Mouse (Mus musculus) CH12.LX (cell line): ENCODE data around the gene Kif28. TPM values are rescaled to one million over a fixed set of nuclear protein-coding genes. Genes with fewer than 3 reads are reported as not detected.
"Not testable (repeated sequence)": the region's sequence is repeated elsewhere in the genome, so short reads cannot be mapped to it uniquely, and the experiment has no call there.

Source experiments
- DNase-seq: peaks from one replicate; pipeline ENCODE4 v3.0.0-alpha.2; 2013; ENCODE audit errors: extremely low read depth
- H3K27ac ChIP-seq: 2 replicates; pipeline ENCODE4 v1.5.1; 2012; ENCODE audit warnings: low read depth, mild to moderate bottlenecking, control low read depth, moderate library complexity; ENCODE audit not compliant: insufficient read depth
- H3K27me3 ChIP-seq: replicated peaks from 2 replicates; pipeline ENCODE3; 2012; ENCODE audit warnings: inconsistent platforms
- H3K36me3 ChIP-seq, 2 experiments: replicated peaks in 1 of 2; 2 replicates each; pipeline versions ENCODE3 to v1.6.1; 2012; ENCODE audit warnings: inconsistent platforms in 1 of 2, low read length in 1 of 2, mild to moderate bottlenecking in 1 of 2, mixed read lengths in 1 of 2, moderate library complexity in 1 of 2; ENCODE audit not compliant: control insufficient read depth in 1 of 2, insufficient read depth in 1 of 2
- H3K4me1 ChIP-seq, 2 experiments: 2 replicates each; pipeline ENCODE4 v1.6.1; 2012; ENCODE audit warnings: inconsistent platforms in 1 of 2, moderate library complexity in 1 of 2; ENCODE audit not compliant: insufficient read depth in 2 of 2, control insufficient read depth in 1 of 2
- H3K4me2 ChIP-seq: 2 replicates; pipeline ENCODE4 v1.6.1; 2012; ENCODE audit warnings: low read depth, mild to moderate bottlenecking, control low read depth; ENCODE audit not compliant: poor library complexity, insufficient read depth, severe bottlenecking
- H3K4me3 ChIP-seq, 3 experiments: fragments of 150-350 bp in 1 of 3; sonication (generic) in 1 of 3; replicated peaks in 1 of 3; 2 replicates each; pipeline versions ENCODE3 to v1.5.1; 2011 to 2012; ENCODE audit warnings: low read depth in 2 of 3, low read length in 2 of 3, mild to moderate bottlenecking in 2 of 3, moderate library complexity in 2 of 3, control low read depth in 1 of 3, improper control_type of control experiment in 1 of 3, inconsistent platforms in 1 of 3, mixed read lengths in 1 of 3; ENCODE audit not compliant: poor library complexity in 1 of 3
- H3K79me2 ChIP-seq: replicated peaks from 2 replicates; pipeline ENCODE4 v1.6.1; 2012; ENCODE audit warnings: mild to moderate bottlenecking, moderate library complexity; ENCODE audit not compliant: control insufficient read depth, poor library complexity, insufficient read depth, severe bottlenecking; ENCODE audit errors: extremely low read depth
- H3K9ac ChIP-seq: 2 replicates; pipeline ENCODE4 v1.6.1; 2012; ENCODE audit warnings: low read depth, mild to moderate bottlenecking, control low read depth, moderate library complexity; ENCODE audit not compliant: insufficient read depth
- H3K9me3 ChIP-seq: replicated peaks from 2 replicates; pipeline ENCODE3; 2012; ENCODE audit warnings: low read length, inconsistent platforms, mixed read lengths
- CHD2 ChIP-seq: IDR thresholded peaks from 2 replicates; pipeline ENCODE4 v1.6.1; 2011; ENCODE audit warnings: low read length, improper control_type of control experiment
- JUN ChIP-seq: IDR thresholded peaks from 2 replicates; pipeline ENCODE4 v1.6.1; 2011; ENCODE audit warnings: low read depth, mild to moderate bottlenecking, low read length, improper control_type of control experiment, moderate library complexity; ENCODE audit not compliant: insufficient read depth
- NELFE ChIP-seq: IDR thresholded peaks from 2 replicates; pipeline ENCODE4 v1.6.1; 2011; ENCODE audit warnings: low read depth, low read length, improper control_type of control experiment
- TBP ChIP-seq: conservative IDR thresholded peaks from 2 replicates; pipeline ENCODE4 v1.6.1; 2011; ENCODE audit warnings: low read depth, low read length, improper control_type of control experiment
- USF1 ChIP-seq: IDR thresholded peaks from 2 replicates; pipeline ENCODE4 v1.6.1; 2014; ENCODE audit warnings: low read depth, mild to moderate bottlenecking, inconsistent platforms, low read length, improper control_type of control experiment
- dilution Hi-C: fragments of 300-500 bp; cut with MboI; formaldehyde crosslinking; loops from 2 replicates; pipeline ENCODE4 v1.14.3; 2020; ENCODE audit warnings: low sequenced_read_pairs; ENCODE audit not compliant: extremely low pct_unique_long_range_greater_than_20kb, extremely low pct_ligation_motif_present
- in situ Hi-C: fragments of 300-500 bp; cut with MboI; formaldehyde crosslinking; loops from 3 replicates; pipeline ENCODE4 v1.14.3; 2019; ENCODE audit warnings: low sequenced_read_pairs, low pct_ligation_motif_present, low pct_unique_long_range_greater_than_20kb, mixed read lengths
- polyA plus RNA-seq: library from polyadenylated mRNA; unstranded; fragments of >175 nt; gene quantifications from 2 replicates; pipeline ENCODE4 v1.2.1, GENCODE M21; 2012; ENCODE audit warnings: low read depth; ENCODE audit not compliant: insufficient read length
- total RNA-seq, 2 experiments: library from RNA; depleted of rRNA; stranded (reverse); fragments of 300-350 nt in 1 of 2; fragments of >200 nt in 1 of 2; gene quantifications; 2 replicates each; pipeline ENCODE4 v1.2.3; 2012 to 2014

Gene Kif28
- total and polyA plus RNA-seq, 3 experiments, result 0.07 TPM; not detected in 2

- H3K27me3 ChIP-seq, H3K79me2 ChIP-seq, DNase-seq, H3K4me1 ChIP-seq, dilution Hi-C loops, H3K9me3 ChIP-seq, H3K9ac ChIP-seq, H3K27ac ChIP-seq, H3K4me3 ChIP-seq, H3K36me3 ChIP-seq, H3K4me2 ChIP-seq: not testable (repeated sequence)
- in situ Hi-C loops, result loop anchor here (10.0 to 25.0 kb wide), 2 partner anchors 86 to 189 kb away; no protein-coding TSS in a partner anchor
- 0 out of 2 replicates have a peak, but pooled peaks have one; percentile 31 for TF ChIP-seq TBP
Measured at GRCm38 (mm10) chr1:179648678-179649077, 96.4 kb downstream of the Kif28 start.

- peak overlapping the region; percentile 60 for H3K4me2 ChIP-seq
- in situ Hi-C loops, result loop anchor here (10.0 to 25.0 kb wide), 2 partner anchors 89 to 191 kb away; no protein-coding TSS in a partner anchor
- TF ChIP-seq NELFE, result 0 out of 2 replicates have a peak, but pooled peaks have one; percentile 7
- TF ChIP-seq JUN, result no peak
- TF ChIP-seq CHD2, result no peak
- TF ChIP-seq USF1, result no peak
- no peak overlapping the region for H3K27ac ChIP-seq
- no peaks in the 10 kb centered on the region for H3K36me3 ChIP-seq
- no peak for DNase-seq
- no peaks in the 10 kb centered on the region for H3K79me2 ChIP-seq
- no peaks in the 10 kb centered on the region for H3K27me3 ChIP-seq
- no peaks in the 10 kb centered on the region for H3K9me3 ChIP-seq
- no peak overlapping the region for H3K4me3 ChIP-seq
- no peak overlapping the region; the same call in 1 of the 2 replicates for H3K9ac ChIP-seq
- dilution Hi-C loops, result no loop called here
- H3K4me1 ChIP-seq, result peaks cover 3% of the 10 kb centered on the region in 2 experiments; a peak in 2 of 4 replicates
Measured at GRCm38 (mm10) chr1:179645980-179646268, 99.1 kb downstream of the Kif28 start.

Other genes with a start within 250 kb of the Kif28 start
- 10.5 and 11.4 TPM in 2 replicates for gene Smyd3, start 227.2 kb downstream of the Kif28 start, total RNA-seq (2012; rRNA removed)
- gene Smyd3, start 227.2 kb downstream of the Kif28 start, total RNA-seq (2014; rRNA removed), result 12.5 and 14.5 TPM in 2 replicates
- gene Smyd3, start 227.2 kb downstream of the Kif28 start, polyA plus RNA-seq, result 11.6 and 11.8 TPM in 2 replicates
- 13.1 and 16.2 TPM in 2 replicates for gene Tfb2m, start 199.0 kb downstream of the Kif28 start, total RNA-seq (2012; rRNA removed)
- gene Tfb2m, start 199.0 kb downstream of the Kif28 start, total RNA-seq (2014; rRNA removed), result 47.7 and 53.1 TPM in 2 replicates
- gene Tfb2m, start 199.0 kb downstream of the Kif28 start, polyA plus RNA-seq, result 38.5 and 48.3 TPM in 2 replicates
- gene Cnst, start 198.9 kb downstream of the Kif28 start, total RNA-seq (2012; rRNA removed), result 9.2 and 10.2 TPM in 2 replicates
- 8.5 and 9.3 TPM in 2 replicates for gene Cnst, start 198.9 kb downstream of the Kif28 start, total RNA-seq (2014; rRNA removed)
- gene Cnst, start 198.9 kb downstream of the Kif28 start, polyA plus RNA-seq, result 7.8 and 7.9 TPM in 2 replicates
- 16.7 and 22.2 TPM in 2 replicates for gene Sccpdh, start 77.1 kb downstream of the Kif28 start, total RNA-seq (2012; rRNA removed)
- gene Sccpdh, start 77.1 kb downstream of the Kif28 start, total RNA-seq (2014; rRNA removed), result 18.9 and 21.9 TPM in 2 replicates
- gene Sccpdh, start 77.1 kb downstream of the Kif28 start, polyA plus RNA-seq, result 9.5 and 10.3 TPM in 2 replicates
- 8.0 TPM in 2 replicates for gene Gm10518, start 58.1 kb upstream of the Kif28 start, total RNA-seq (2012; rRNA removed)
- not detected in 2 replicates for gene Gm10518, start 58.1 kb upstream of the Kif28 start, total RNA-seq (2014; rRNA removed)
- 0.40 TPM in 1 of 2 replicates, not detected in the other for gene Gm10518, start 58.1 kb upstream of the Kif28 start, polyA plus RNA-seq
- 79.2 and 81.0 TPM in 2 replicates for gene Ahctf1, start 58.4 kb upstream of the Kif28 start, total RNA-seq (2012; rRNA removed)
- 111 and 127 TPM in 2 replicates for gene Ahctf1, start 58.4 kb upstream of the Kif28 start, total RNA-seq (2014; rRNA removed)
- 90.3 and 96.0 TPM in 2 replicates for gene Ahctf1, start 58.4 kb upstream of the Kif28 start, polyA plus RNA-seq
- gene Cdc42bpa, start 215.2 kb upstream of the Kif28 start, total RNA-seq (2012; rRNA removed), result 5.0 and 5.6 TPM in 2 replicates
- 5.1 and 5.3 TPM in 2 replicates for gene Cdc42bpa, start 215.2 kb upstream of the Kif28 start, total RNA-seq (2014; rRNA removed)
- gene Cdc42bpa, start 215.2 kb upstream of the Kif28 start, polyA plus RNA-seq, result 7.1 and 9.0 TPM in 2 replicates